Mouse (Mus musculus): ENCODE measurements around the gene Fmo5.

GRCm38 (mm10) chr3:97658426-97659193, 30.0 kb downstream of the Fmo5 start:
- no peak for TF ChIP-seq CTCF (IDR thresholded peaks at IDR 0.05; ENCODE audit: control insufficient read depth, insufficient read depth, low read length)
- no peak; the same call in 1 of the 2 replicates for TF ChIP-seq POLR2A (IDR thresholded peaks at IDR 0.05; ENCODE audit: borderline replicate concordance, control insufficient read depth, low read depth, low read length)

Measured in bone marrow, adult 2 months (tissue).